Mouse (Mus musculus): ENCODE results near the gene Dchs1. TPM values are rescaled to one million over a fixed set of nuclear protein-coding genes. Genes with fewer than 3 reads are reported as not detected.
"Not testable (repeated sequence)": the region's sequence is repeated elsewhere in the genome, so short reads cannot be mapped to it uniquely, and the experiment has no call there.

Gene Dchs1
- polyA plus RNA-seq, 1 experiment from 2014 or later, result 8.3 TPM

GRCm38 (mm10) chr7:105738286-105738685, 49.2 kb downstream of the Dchs1 start:
- Histone ChIP-seq H3K4me2 (replicated peaks) (peak overlapping the region; percentile 73), H3K4me3 (replicated peaks) (peak overlapping the region; percentile 90), H3K36me3 (peaks cover 31% of the 10 kb centered on the region), H3K27me3 (replicated peaks) (no peaks in the 10 kb centered on the region), H3K27ac (peak overlapping the region; percentile 89), H3K4me1 (replicated peaks) (peaks cover 21% of the 10 kb centered on the region; the same call in 1 of the 2 replicates), H3K9ac (no peak overlapping the region), H3K9me3 (no peaks in the 10 kb centered on the region)
- WGBS, result 64% methylated on average over 2 of the region's 2 CpGs
- ATAC-seq, result no peak

GRCm38 (mm10) chr7:105737648-105738047, 49.8 kb downstream of the Dchs1 start:
- Histone ChIP-seq H3K36me3 (peaks cover 37% of the 10 kb centered on the region), H3K9ac (peak overlapping the region; percentile 76), H3K9me3 (no peaks in the 10 kb centered on the region), H3K27me3 (replicated peaks) (no peaks in the 10 kb centered on the region), H3K27ac (peak overlapping the region; percentile 95), H3K4me2 (replicated peaks) (peak overlapping the region; percentile 73), H3K4me1 (replicated peaks) (peaks cover 16% of the 10 kb centered on the region; the same call in 1 of the 2 replicates), H3K4me3 (replicated peaks) (peak overlapping the region; percentile 90)
- 31% methylated on average over 3 of the region's 3 CpGs for WGBS
- ATAC-seq, result no peak

GRCm38 (mm10) chr7:105736911-105737521, 50.4 kb downstream of the Dchs1 start, which contains the start of gene Rrp8:
TSS of gene Rrp8 (minus strand) at chr7:105737385.
- Histone ChIP-seq H3K27ac (peak within 1 kb of the TSS; percentile 95), H3K9me3 (no peaks in the 10 kb centered on the region), H3K9ac (peak within 1 kb of the TSS; percentile 76), H3K36me3 (peaks cover 37% of the 10 kb centered on the region), H3K4me1 (replicated peaks) (peaks cover 16% of the 10 kb centered on the region; the same call in 1 of the 2 replicates), H3K4me3 (replicated peaks) (peak within 1 kb of the TSS; percentile 90), H3K4me2 (replicated peaks) (peak within 1 kb of the TSS; percentile 73), H3K27me3 (replicated peaks) (no peaks in the 10 kb centered on the region)
- ATAC-seq, result peak; percentile 14; the same call in 1 of the 2 replicates
- WGBS, result under 1% methylated on average over 30 of the region's 30 CpGs

GRCm38 (mm10) chr7:105736264-105736901, 51.1 kb downstream of the Dchs1 start, which contains the start of gene Ilk:
TSS of gene Ilk (plus strand) at chr7:105736592.
- Histone ChIP-seq H3K27ac (peak within 1 kb of the TSS; percentile 95), H3K4me1 (replicated peaks) (peaks cover 16% of the 10 kb centered on the region; the same call in 1 of the 2 replicates), H3K4me3 (replicated peaks) (peak within 1 kb of the TSS; percentile 90), H3K9ac (peak within 1 kb of the TSS; percentile 76), H3K36me3 (peaks cover 31% of the 10 kb centered on the region), H3K27me3 (replicated peaks) (no peaks in the 10 kb centered on the region), H3K4me2 (replicated peaks) (peak within 1 kb of the TSS; percentile 73), H3K9me3 (no peaks in the 10 kb centered on the region)
- under 1% methylated on average over 62 of the region's 62 CpGs for WGBS
- peak; percentile 98 for ATAC-seq

GRCm38 (mm10) chr7:105735464-105735863, 52.0 kb downstream of the Dchs1 start:
- not testable (repeated sequence) for H3K27me3 ChIP-seq (replicated peaks); H3K9me3 ChIP-seq; H3K27ac ChIP-seq; ATAC-seq
- Histone ChIP-seq H3K4me3 (replicated peaks) (peak overlapping the region; percentile 90), H3K4me1 (replicated peaks) (peaks cover 16% of the 10 kb centered on the region; the same call in 1 of the 2 replicates), H3K4me2 (replicated peaks) (peak overlapping the region; percentile 73), H3K9ac (peak overlapping the region; percentile 76), H3K36me3 (peaks cover 28% of the 10 kb centered on the region)
- WGBS, result 38% methylated on average over 4 of the region's 4 CpGs

GRCm38 (mm10) chr7:105734826-105735225, 52.6 kb downstream of the Dchs1 start:
- no peak for ATAC-seq
- Histone ChIP-seq H3K4me2 (replicated peaks) (peak overlapping the region; percentile 73), H3K4me1 (replicated peaks) (peaks cover 15% of the 10 kb centered on the region; the same call in 1 of the 2 replicates), H3K36me3 (peaks cover 24% of the 10 kb centered on the region), H3K27me3 (replicated peaks) (no peaks in the 10 kb centered on the region), H3K4me3 (replicated peaks) (peak overlapping the region; percentile 90; the same call in 1 of the 2 replicates), H3K9me3 (no peaks in the 10 kb centered on the region), H3K27ac (no peak overlapping the region), H3K9ac (peak overlapping the region; percentile 76; the same call in 1 of the 2 replicates)
- 87% methylated on average over 8 of the region's 8 CpGs for WGBS

- WGBS, result 95% methylated on average over 11 of the region's 11 CpGs
- Histone ChIP-seq H3K27ac (no peak overlapping the region), H3K9me3 (no peaks in the 10 kb centered on the region), H3K36me3 (peaks cover 28% of the 10 kb centered on the region), H3K27me3 (replicated peaks) (no peaks in the 10 kb centered on the region), H3K4me3 (replicated peaks) (no peak overlapping the region), H3K4me1 (replicated peaks) (peaks cover 10% of the 10 kb centered on the region; the same call in 1 of the 2 replicates), H3K4me2 (replicated peaks) (no peak overlapping the region), H3K9ac (no peak overlapping the region)
- no peak for ATAC-seq
Measured at GRCm38 (mm10) chr7:105733836-105734235, 53.6 kb downstream of the Dchs1 start.

GRCm38 (mm10) chr7:105728701-105729428, 58.6 kb downstream of the Dchs1 start:
- H3K36me3 ChIP-seq, result peaks cover 22% of the 10 kb centered on the region
- H3K9me3 ChIP-seq, result no peaks in the 10 kb centered on the region
- no peak for ATAC-seq
- H3K27ac ChIP-seq, result no peak overlapping the region
- no peak overlapping the region for H3K9ac ChIP-seq
- WGBS, result 84% methylated on average over 6 of the region's 6 CpGs
- no peaks in the 10 kb centered on the region for H3K4me1 ChIP-seq (replicated peaks)
- H3K4me3 ChIP-seq (replicated peaks), result no peak overlapping the region
- no peaks in the 10 kb centered on the region for H3K27me3 ChIP-seq (replicated peaks)
- no peak overlapping the region for H3K4me2 ChIP-seq (replicated peaks)

GRCm38 (mm10) chr7:105726980-105727325, 60.5 kb downstream of the Dchs1 start:
- H3K4me2 ChIP-seq (replicated peaks), result no peak overlapping the region
- H3K27ac ChIP-seq, result no peak overlapping the region
- H3K4me3 ChIP-seq (replicated peaks), result no peak overlapping the region
- H3K27me3 ChIP-seq (replicated peaks), result no peaks in the 10 kb centered on the region
- H3K9ac ChIP-seq, result no peak overlapping the region
- no peaks in the 10 kb centered on the region for H3K4me1 ChIP-seq (replicated peaks)
- no peaks in the 10 kb centered on the region for H3K9me3 ChIP-seq
- 0 out of 2 replicates have a peak, but pooled peaks cover 5% of the 10 kb centered on the region for H3K36me3 ChIP-seq
- WGBS, result 94% methylated on average over 4 of the region's 4 CpGs
- no peak for ATAC-seq

GRCm38 (mm10) chr7:105726144-105726979, 61.1 kb downstream of the Dchs1 start:
- 84% methylated on average over 4 of the region's 4 CpGs for WGBS
- Histone ChIP-seq H3K9me3 (no peaks in the 10 kb centered on the region), H3K4me2 (replicated peaks) (no peak overlapping the region), H3K4me3 (replicated peaks) (no peak overlapping the region), H3K27me3 (replicated peaks) (no peaks in the 10 kb centered on the region), H3K36me3 (0 out of 2 replicates have a peak, but pooled peaks cover 5% of the 10 kb centered on the region), H3K4me1 (replicated peaks) (no peaks in the 10 kb centered on the region), H3K27ac (no peak overlapping the region), H3K9ac (no peak overlapping the region)
- ATAC-seq, result peak; percentile 89

- H3K9ac ChIP-seq, result no peak overlapping the region
- no peaks in the 10 kb centered on the region for H3K9me3 ChIP-seq
- ATAC-seq, result no peak
- no peaks in the 10 kb centered on the region for H3K27me3 ChIP-seq (replicated peaks)
- no peaks in the 10 kb centered on the region for H3K4me1 ChIP-seq (replicated peaks)
- no peak overlapping the region for H3K4me3 ChIP-seq (replicated peaks)
- no peak overlapping the region for H3K4me2 ChIP-seq (replicated peaks)
- H3K36me3 ChIP-seq, result no peaks in the 10 kb centered on the region
- 69% methylated on average over 2 of the region's 2 CpGs for WGBS
- H3K27ac ChIP-seq, result no peak overlapping the region
Measured at GRCm38 (mm10) chr7:105721916-105722315, 65.5 kb downstream of the Dchs1 start.

Measured in intestine, embryonic 15.5 days (tissue).